Mouse (Mus musculus): ENCODE measurements around the gene Lrp8. TPM values are rescaled to one million over a fixed set of nuclear protein-coding genes. Genes with fewer than 3 reads are reported as not detected.

Gene Lrp8
- polyA plus RNA-seq (2015; fragmentation: Nextera tagmentation; extraction: Ambion mirVana): 86.3 and 93.7 TPM in 2 replicates

DNA sequence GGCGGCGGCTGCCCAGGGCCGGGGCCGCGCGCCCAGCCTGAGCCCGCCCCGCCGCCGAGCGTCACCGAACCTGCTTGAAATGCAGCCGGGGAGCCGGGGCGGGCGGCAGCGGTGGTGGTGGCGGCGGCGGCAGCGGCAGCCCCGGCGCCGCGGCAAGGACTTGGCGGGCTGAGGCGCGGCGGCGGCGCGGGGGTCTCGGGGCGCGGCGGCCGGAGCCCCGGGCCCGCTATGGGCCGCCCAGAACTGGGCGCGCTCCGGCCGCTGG lies at the start of gene Lrp8:
Gene Lrp8, plus strand, starts transcription at position 77 of the 265 bp plus-strand sequence.
- H3K27me3 ChIP-seq: no peaks in the 10 kb centered on the region
- H3K27ac ChIP-seq (replicated peaks): peak within 1 kb of the TSS; percentile 100
- peaks cover 47% of the 10 kb centered on the region for H3K4me1 ChIP-seq
- 1% methylated on average over 30 of the region's 44 CpGs for WGBS
- H3K4me3 ChIP-seq: peak within 1 kb of the TSS; percentile 92
- ATAC-seq (replicated peaks): no peak; the same call in 1 of the 2 replicates
- H3K9me3 ChIP-seq: no peaks in the 10 kb centered on the region
- peak within 1 kb of the TSS; percentile 93 for H3K4me2 ChIP-seq (replicated peaks)
- peaks cover 20% of the 10 kb centered on the region for H3K36me3 ChIP-seq
- H3K9ac ChIP-seq (replicated peaks): peak within 1 kb of the TSS; percentile 96

DNA sequence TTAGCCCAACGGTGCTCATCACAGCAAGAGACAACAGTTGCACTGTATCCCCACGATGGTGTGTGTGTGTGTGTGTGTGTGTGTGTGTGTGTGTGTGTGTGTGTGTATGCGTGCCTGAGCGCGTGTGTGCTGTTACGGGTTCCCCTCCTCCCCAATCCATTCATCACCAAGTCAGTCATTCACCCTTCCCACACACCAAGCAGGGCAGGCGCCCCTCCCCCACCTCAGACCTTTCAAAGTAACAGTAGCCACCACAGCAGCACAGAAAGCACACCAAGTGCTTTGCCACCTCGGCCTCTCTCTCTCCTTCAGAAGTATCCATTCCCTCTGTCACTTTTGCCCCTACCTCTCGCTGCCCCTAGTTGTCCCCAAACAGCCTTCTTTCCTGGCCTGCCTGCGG lies 45.8 kb upstream of the Lrp8 start:
- no peaks in the 10 kb centered on the region for H3K27me3 ChIP-seq
- H3K4me2 ChIP-seq (replicated peaks): no peak overlapping the region
- ATAC-seq (replicated peaks): 0 out of 2 replicates have a peak, but pooled peaks have one; percentile 3
- no peak overlapping the region for H3K4me3 ChIP-seq
- WGBS: 13% methylated on average over 9 of the region's 10 CpGs
- no peak overlapping the region for H3K27ac ChIP-seq (replicated peaks)
- no peaks in the 10 kb centered on the region for H3K36me3 ChIP-seq
- no peak overlapping the region for H3K9ac ChIP-seq (replicated peaks)
- peaks cover 28% of the 10 kb centered on the region for H3K4me1 ChIP-seq
- no peaks in the 10 kb centered on the region for H3K9me3 ChIP-seq

DNA sequence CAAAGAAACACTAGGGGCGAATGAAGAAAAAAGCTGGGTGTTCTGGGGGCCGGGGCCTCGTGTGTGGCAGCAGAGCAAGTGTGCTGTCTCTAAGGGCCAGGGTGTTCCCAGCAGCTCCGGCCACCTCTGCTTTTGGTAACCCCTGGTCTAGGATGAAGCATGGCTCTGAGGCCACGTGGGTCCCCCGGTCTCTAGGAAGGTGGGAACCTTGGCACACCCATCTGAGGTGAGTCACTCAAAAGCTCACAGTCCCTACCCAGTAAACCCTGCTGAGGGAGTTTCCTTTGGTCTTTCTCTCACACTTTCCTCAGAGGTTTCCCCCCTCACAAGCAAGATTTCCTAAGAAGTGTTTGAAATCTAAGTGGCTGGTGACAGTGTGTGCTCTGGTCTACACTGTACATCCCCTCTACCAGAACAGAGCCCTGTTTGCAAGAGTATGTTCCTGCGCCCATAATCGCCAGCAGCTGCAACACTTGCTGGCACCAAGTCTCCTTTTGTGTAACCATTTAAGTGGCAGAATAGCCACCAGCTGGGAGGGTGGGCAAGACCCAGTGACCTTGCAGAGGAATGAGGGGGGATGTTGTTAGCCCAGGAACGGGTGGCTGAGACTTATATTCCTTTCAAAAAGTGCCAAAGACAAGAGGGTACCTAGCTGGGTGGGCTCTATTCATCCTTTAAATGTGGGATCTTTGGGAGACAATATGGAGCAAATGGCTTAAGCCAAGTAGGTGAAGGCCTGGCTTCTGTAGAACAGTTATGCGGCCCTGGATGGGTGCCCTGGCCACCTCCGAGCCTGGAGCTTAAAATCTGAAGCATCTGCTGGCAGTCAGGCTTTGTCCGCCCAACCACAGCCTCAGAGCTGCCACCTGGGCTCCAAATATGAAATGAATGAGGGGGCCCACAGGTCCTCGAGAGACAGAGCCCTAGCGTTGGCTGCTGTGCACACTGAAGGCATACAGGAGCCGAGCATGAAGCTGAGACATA lies 44.3 kb upstream of the Lrp8 start:
- Histone ChIP-seq H3K4me1 (peaks cover 28% of the 10 kb centered on the region), H3K4me3 (no peak overlapping the region), H3K27ac (replicated peaks) (peak overlapping the region; percentile 56; the same call in 1 of the 2 replicates), H3K4me2 (replicated peaks) (no peak overlapping the region), H3K36me3 (no peaks in the 10 kb centered on the region), H3K9ac (replicated peaks) (no peak overlapping the region), H3K27me3 (no peaks in the 10 kb centered on the region), H3K9me3 (no peaks in the 10 kb centered on the region)
- 43% methylated on average over 15 of the region's 15 CpGs for WGBS
- ATAC-seq (replicated peaks): peak; percentile 56

DNA sequence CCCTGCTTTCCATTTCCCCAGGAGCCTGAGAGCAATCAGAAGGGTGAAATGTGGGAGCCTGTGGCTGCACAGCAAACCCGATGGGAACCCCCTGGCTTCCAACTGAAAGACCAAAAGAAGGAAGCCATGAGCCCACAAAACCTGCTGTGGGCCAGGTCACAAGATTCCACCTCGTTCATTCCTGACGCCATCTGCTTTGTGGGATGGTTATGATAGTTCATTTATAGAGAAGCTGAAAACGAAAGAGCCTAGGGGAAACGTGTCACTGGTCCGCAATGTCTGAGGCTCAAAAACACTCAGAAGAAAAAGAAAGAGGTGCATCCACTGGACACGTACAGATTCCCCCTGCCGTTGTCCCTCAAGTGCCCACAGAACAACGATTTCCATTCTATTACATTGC lies 43.1 kb upstream of the Lrp8 start:
- WGBS: 66% methylated on average over 9 of the region's 9 CpGs
- H3K36me3 ChIP-seq: no peaks in the 10 kb centered on the region
- no peaks in the 10 kb centered on the region for H3K27me3 ChIP-seq
- H3K4me1 ChIP-seq: peaks cover 28% of the 10 kb centered on the region
- H3K4me2 ChIP-seq (replicated peaks): no peak overlapping the region
- H3K27ac ChIP-seq (replicated peaks): no peak overlapping the region
- H3K9me3 ChIP-seq: no peaks in the 10 kb centered on the region
- ATAC-seq (replicated peaks): no peak
- H3K4me3 ChIP-seq: no peak overlapping the region
- no peak overlapping the region for H3K9ac ChIP-seq (replicated peaks)

DNA sequence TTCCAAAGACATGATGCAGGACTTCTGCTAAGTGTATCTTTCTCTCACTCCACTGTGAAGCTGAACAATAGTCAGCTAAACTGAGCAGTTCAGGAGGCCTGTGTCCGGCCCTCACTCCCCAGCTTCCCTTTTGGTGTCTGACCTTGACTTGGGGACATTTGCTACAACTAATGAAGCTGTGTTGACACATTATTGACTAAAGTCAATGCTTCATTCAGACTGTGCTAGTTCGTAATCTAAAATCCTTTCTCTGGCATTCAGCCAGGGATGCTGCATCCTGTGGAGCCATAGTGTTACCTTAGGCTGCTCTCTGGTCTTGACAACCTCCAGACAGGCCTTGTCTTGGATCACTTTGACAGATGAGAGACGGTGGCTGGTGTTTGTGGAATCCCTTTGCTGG lies 39.1 kb upstream of the Lrp8 start:
- H3K4me3 ChIP-seq: no peak overlapping the region
- H3K9ac ChIP-seq (replicated peaks): no peak overlapping the region
- no peak for ATAC-seq (replicated peaks)
- H3K27ac ChIP-seq (replicated peaks): no peak overlapping the region
- no peak overlapping the region for H3K4me2 ChIP-seq (replicated peaks)
- H3K27me3 ChIP-seq: no peaks in the 10 kb centered on the region
- H3K4me1 ChIP-seq: peaks cover 24% of the 10 kb centered on the region
- no peaks in the 10 kb centered on the region for H3K9me3 ChIP-seq
- WGBS: 46% methylated on average over 3 of the region's 3 CpGs
- H3K36me3 ChIP-seq: no peaks in the 10 kb centered on the region

DNA sequence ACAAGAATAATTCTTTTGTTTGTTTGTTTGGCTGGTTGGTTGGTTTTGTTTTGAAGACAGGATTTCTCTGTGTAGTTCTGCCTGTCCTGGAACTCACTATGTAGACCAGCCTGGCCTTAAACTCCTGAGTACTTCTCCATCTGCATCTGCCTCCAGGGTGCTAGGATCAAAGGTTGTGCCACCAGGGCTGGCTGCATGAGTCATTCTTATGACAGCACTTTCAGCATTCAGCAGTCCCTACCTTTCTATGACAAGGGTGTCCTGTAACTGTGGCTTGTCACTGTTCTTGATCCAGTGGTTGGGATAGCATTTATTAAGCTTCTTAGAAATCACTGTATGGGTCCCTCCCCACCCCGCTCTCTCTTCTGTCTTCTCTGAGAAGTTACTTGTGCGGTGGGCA lies 38.5 kb upstream of the Lrp8 start:
- no peak overlapping the region for H3K4me2 ChIP-seq (replicated peaks)
- H3K36me3 ChIP-seq: no peaks in the 10 kb centered on the region
- 99% methylated on average over 2 of the region's 2 CpGs for WGBS
- ATAC-seq (replicated peaks): no peak
- no peak overlapping the region for H3K4me3 ChIP-seq
- H3K9ac ChIP-seq (replicated peaks): no peak overlapping the region
- no peaks in the 10 kb centered on the region for H3K9me3 ChIP-seq
- H3K27ac ChIP-seq (replicated peaks): no peak overlapping the region
- H3K27me3 ChIP-seq: no peaks in the 10 kb centered on the region
- peaks cover 19% of the 10 kb centered on the region for H3K4me1 ChIP-seq

DNA sequence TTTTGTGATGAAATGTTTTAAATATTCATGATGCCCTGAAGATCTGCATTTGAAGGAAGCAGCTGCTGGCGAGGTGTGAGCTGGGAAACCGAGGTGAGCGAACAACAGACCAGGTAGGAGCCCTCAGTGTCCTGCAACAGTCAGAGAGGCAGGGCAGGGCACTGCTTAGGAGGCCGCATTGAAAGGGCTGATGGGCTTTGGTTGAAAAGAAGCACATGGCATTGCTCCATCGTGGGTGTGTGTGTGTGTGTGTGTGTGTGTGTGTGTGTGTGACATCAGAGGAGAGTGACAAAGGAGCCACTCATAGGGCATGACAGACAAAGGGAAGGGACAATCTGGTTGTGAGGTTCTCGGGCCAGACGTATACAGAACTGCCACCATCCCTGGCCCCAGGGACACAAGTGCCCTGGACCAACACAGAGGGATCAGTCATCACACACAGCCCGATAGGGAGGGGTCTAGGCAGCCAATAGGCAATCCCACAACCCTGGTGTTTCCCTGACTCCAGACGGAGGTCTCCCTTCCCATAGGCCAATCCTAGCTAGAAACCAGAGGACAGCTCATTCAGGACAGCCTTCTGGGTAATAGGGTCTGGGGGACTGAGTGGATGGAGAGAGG lies 36.8 kb upstream of the Lrp8 start:
- Histone ChIP-seq H3K27me3 (no peaks in the 10 kb centered on the region), H3K4me2 (replicated peaks) (no peak overlapping the region), H3K27ac (replicated peaks) (peak overlapping the region; percentile 14; the same call in 1 of the 2 replicates), H3K4me1 (peaks cover 19% of the 10 kb centered on the region), H3K9me3 (no peaks in the 10 kb centered on the region), H3K36me3 (no peaks in the 10 kb centered on the region), H3K4me3 (no peak overlapping the region), H3K9ac (replicated peaks) (no peak overlapping the region)
- ATAC-seq (replicated peaks): peak; percentile 43
- 33% methylated on average over 9 of the region's 9 CpGs for WGBS

DNA sequence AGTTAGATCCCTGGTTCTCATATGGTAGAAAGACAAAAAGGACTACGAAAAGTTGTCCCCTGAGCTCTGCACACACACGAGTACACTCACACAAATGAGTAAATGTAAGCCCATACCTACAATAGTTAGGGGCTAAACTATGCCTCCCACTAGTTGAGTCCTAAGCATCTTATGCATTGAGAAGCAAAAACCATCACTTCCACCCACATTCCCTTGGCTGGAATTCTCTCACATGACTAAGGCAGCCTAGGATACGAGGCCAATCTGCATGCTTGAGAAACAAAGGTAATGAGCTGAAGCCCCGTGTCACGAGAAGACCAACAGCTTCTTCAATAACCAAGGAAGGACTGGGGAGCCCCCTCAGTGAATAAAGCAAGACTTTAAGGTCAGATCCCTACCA lies 35.9 kb upstream of the Lrp8 start:
- H3K36me3 ChIP-seq: no peaks in the 10 kb centered on the region

DNA sequence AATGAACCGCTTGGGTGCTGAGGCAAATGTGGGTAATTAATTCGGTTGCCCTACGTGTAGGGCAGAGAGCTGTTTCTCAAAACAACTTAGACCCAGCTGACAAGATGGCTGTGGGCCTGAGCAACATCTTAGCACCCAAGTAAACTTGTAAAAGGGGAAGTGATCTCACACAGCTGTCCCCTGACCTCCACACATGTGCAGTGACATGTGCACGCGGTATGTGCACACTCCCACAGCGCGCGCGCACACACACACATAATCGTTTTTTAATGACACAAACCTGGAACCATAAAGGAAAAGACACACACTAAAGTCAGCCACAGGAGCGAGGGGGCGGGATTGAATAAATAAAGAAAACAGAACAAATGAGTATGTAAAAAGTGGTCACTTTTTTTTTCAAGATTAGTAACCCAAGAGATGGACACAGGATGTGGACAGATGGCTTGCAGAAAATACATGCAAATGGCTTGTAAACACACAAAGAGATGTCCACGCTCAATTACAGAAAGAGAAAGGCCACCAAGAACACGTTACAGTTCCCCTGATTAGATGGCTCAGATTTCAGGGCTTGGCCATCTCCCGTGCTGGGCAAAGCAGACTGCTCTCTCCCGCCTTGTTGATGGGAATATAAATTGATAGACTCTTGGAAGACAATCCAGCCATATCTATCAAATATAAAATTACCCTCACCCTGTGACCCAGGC lies 29.8 kb upstream of the Lrp8 start:
- Histone ChIP-seq H3K9ac (replicated peaks) (no peak overlapping the region), H3K4me3 (no peak overlapping the region), H3K9me3 (no peaks in the 10 kb centered on the region), H3K27ac (replicated peaks) (peak overlapping the region; percentile 19), H3K4me2 (replicated peaks) (no peak overlapping the region), H3K4me1 (peaks cover 15% of the 10 kb centered on the region), H3K27me3 (no peaks in the 10 kb centered on the region), H3K36me3 (no peaks in the 10 kb centered on the region)
- WGBS: 58% methylated on average over 16 of the region's 16 CpGs
- ATAC-seq (replicated peaks): peak; percentile 49

More for the DNA sequence above, 35.9 kb upstream of the Lrp8 start:
- H3K9me3 ChIP-seq: no peaks in the 10 kb centered on the region
- WGBS: 29% methylated on average over 5 of the region's 5 CpGs
- H3K27ac ChIP-seq (replicated peaks): no peak overlapping the region
- no peak overlapping the region for H3K4me3 ChIP-seq
- no peak for ATAC-seq (replicated peaks)
- no peaks in the 10 kb centered on the region for H3K27me3 ChIP-seq
- H3K4me1 ChIP-seq: peaks cover 19% of the 10 kb centered on the region
- no peak overlapping the region for H3K9ac ChIP-seq (replicated peaks)
- no peak overlapping the region for H3K4me2 ChIP-seq (replicated peaks)

DNA sequence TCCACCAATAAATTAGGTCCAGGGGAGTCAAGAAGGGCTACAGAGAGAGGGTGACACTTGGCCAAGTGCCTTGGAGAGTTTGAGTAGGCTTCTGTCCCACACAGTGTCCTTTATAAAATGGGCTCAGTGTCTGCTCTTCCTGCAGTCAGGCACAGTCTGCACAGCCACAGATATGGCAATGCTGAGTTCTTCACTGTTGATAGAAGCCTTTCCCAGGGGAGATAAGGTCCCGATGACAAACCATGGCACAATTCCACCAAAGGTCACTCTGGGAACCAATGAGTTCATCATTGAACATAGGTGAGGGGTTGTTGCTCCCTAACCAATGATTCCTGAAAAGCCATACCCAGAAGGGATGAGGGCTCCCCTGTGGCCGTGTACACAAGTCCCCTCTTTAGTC lies 27.2 kb upstream of the Lrp8 start:
- no peak for ATAC-seq (replicated peaks)
- WGBS: 76% methylated on average over 2 of the region's 2 CpGs
- Histone ChIP-seq H3K27me3 (no peaks in the 10 kb centered on the region), H3K27ac (replicated peaks) (no peak overlapping the region), H3K4me2 (replicated peaks) (no peak overlapping the region), H3K9me3 (no peaks in the 10 kb centered on the region), H3K9ac (replicated peaks) (no peak overlapping the region), H3K36me3 (no peaks in the 10 kb centered on the region), H3K4me1 (peaks cover 19% of the 10 kb centered on the region), H3K4me3 (no peak overlapping the region)

DNA sequence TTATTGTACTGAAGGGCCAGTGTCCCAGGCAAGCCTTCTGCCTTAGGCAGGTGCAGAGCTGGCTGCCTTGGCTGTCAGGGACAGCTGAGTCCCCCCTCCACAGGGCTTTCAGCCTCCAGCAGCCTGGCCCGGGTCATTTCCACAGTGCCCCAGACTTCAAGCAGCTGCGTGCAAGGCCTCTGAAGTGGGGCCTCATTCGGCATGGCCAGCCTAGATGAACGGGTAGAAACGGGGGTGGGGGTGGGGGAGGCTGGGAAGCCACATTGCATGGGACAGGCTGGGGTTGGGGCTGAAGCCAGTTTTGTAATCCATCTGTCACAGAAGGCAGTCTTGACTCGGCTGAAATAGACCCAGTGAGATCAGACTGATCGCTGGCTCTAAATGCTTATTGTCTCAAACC lies 26.4 kb upstream of the Lrp8 start:
- peak overlapping the region; percentile 56 for H3K27ac ChIP-seq (replicated peaks)
- WGBS: 18% methylated on average over 7 of the region's 7 CpGs
- no peak overlapping the region for H3K9ac ChIP-seq (replicated peaks)
- H3K4me3 ChIP-seq: no peak overlapping the region
- H3K9me3 ChIP-seq: no peaks in the 10 kb centered on the region
- H3K27me3 ChIP-seq: no peaks in the 10 kb centered on the region
- no peaks in the 10 kb centered on the region for H3K36me3 ChIP-seq
- ATAC-seq (replicated peaks): peak; percentile 51; the same call in 1 of the 2 replicates
- peaks cover 27% of the 10 kb centered on the region for H3K4me1 ChIP-seq
- no peak overlapping the region for H3K4me2 ChIP-seq (replicated peaks)
